Mouse (Mus musculus): ENCODE measurements at regions not wholly inside any gene's neighbourhood (a gene's known extent, or its start where the extent isn't known, plus 50 kb on each side); places are given as distances from the start of the nearest gene placed in this dataset.

GRCm38 (mm10) chr6:67186537-67187274 lies 51.3 kb upstream of the Serbp1 start:
- no peak for DNase-seq (ENCODE audit: low read depth, low spot score)
- WGBS, result 82% methylated on average over 7 of the region's 7 CpGs

- 79% methylated on average over 2 of the region's 2 CpGs for whole genome bisulfite sequencing
- no peak for DNase-seq (ENCODE audit: low read depth, low spot score)
Observed at GRCm38 (mm10) chr6:67184662-67185061, 53.3 kb upstream of the Serbp1 start.

DNA sequence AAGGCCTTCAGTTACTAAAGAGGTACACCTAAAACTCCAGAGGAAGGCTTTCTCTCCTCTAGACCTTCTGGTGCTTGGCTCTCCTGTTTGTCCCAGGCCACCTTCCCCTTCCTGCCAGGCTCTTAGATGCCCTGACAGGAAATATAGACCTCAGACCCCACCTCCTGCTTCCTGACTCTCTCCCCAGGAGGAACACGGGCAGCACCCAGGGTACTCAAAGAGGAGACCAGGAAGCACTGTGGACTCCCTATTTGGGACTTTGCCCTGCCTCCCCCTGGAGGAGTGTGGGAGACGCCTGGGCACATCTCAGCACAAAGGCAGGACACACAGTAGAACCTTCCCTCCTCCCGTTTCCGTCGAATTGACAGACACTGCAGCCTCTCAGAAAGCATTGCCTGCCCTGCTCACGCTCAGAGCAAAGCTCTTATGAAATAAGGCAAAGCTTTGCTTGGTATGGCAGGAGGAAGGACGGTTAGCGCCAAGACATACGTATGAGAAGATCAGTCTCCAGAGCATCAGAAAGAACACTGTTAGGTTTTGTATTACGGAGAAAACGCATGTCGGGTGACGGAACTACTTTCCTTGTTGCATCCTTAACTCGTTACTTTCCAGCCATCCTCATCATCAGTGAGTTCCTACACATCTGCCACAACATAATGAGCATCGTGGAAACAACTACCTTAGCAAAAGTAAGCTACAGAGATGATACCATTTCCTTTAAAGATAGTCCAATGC lies 54.3 kb upstream of the Serbp1 start:
- no peak for DNase-seq (ENCODE audit: low read depth, low spot score)
- WGBS, result 68% methylated on average over 15 of the region's 15 CpGs

DNA sequence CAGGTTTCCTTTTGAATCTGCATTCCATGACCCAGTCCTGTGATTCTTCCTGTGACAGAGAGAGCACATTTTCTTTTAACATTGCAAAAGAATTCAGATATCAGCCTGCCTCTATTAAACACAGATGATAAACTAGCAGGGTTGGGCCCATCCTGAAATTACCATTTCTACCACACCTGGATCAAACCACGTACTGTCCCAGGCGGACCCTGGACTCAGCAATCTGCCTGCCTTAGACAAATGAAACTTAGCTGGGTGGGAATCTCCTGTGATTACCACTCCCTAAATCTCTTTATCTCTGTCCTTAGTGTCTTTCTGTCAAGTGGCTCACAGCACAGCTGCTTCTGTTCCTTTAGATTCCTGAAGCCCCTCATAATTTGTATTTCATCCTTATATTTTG lies 55.5 kb upstream of the Serbp1 start:
- DNase-seq (ENCODE audit: low read depth, low spot score), result no peak
- 59% methylated on average over 2 of the region's 2 CpGs for WGBS

- WGBS, result 87% methylated on average over 4 of the region's 4 CpGs
- DNase-seq (ENCODE audit: low read depth, low spot score), result no peak
Observed at GRCm38 (mm10) chr6:67181459-67181858, 56.5 kb upstream of the Serbp1 start.

- no peak for DNase-seq (ENCODE audit: low read depth, low spot score)
- 80% methylated on average over 7 of the region's 7 CpGs for WGBS
Observed at GRCm38 (mm10) chr6:67179416-67179815, 58.6 kb upstream of the Serbp1 start.

DNA sequence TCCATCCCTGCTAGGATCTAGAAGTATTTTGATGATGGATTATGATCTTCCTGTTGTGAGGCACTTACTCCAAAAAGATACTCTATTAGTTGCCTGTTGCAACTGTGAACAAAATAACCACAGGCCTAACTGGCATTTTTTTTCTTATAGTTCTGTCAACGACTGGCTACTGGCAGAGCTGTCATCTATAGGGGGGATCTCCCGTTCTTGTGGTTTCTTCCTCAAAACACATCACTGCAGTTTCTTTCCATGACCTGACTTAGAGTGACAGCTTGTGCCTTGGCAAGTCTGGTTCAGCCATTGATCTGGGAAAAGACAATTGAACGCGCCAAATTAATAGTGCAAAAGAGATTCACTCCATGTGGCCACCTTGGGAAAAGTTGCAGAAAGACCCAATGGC lies 59.4 kb upstream of the Serbp1 start:
- no peak for DNase-seq (ENCODE audit: low read depth, low spot score)
- 85% methylated on average over 4 of the region's 4 CpGs for WGBS

DNA sequence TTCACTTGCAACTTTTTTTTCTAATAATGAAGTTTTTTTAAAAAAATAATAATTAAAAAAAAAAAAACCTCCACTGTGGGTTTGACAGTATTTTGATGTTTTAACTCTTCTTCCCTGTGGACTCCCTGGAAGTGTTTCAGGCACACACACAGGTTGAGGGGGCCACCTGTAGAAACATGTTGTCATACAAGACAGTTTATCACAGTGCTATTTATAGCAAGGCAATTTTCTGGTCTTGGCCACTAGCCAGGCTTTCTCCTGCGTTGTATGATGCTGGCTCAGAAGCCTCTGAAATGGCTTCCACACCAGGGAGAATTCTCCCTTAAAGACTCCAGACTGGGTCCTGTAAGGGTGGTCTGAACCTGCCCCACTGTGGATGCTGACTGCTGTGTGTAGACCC lies 59.9 kb upstream of the Serbp1 start:
- DNase-seq (ENCODE audit: low read depth, low spot score), result no peak
- 0% methylated on average over 1 of the region's 1 CpGs for WGBS

DNA sequence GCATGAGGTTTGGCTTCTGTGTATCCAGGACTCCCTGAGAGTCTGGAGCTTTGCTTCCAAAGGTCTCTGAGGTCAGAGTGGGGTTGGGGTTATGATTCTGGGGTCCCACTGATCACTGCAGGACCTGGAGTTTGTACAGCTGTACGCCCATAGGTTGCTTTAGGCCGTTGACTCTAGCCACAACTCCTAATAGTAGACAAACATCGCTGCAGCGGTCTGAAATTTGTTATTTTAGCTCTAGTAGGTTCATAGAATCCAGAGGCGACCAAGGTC lies 67.4 kb upstream of the Serbp1 start:
- DNase-seq (ENCODE audit: low read depth, low spot score), result no peak
- WGBS, result 70% methylated on average over 5 of the region's 5 CpGs

- 22% methylated on average over 13 of the region's 13 CpGs for WGBS
- DNase-seq (ENCODE audit: low read depth, low spot score), result no peak
Observed at GRCm38 (mm10) chr6:67169873-67170673, 67.9 kb upstream of the Serbp1 start.

GRCm38 (mm10) chr6:67168803-67169202 lies 69.2 kb upstream of the Serbp1 start:
- WGBS, result 15% methylated on average over 2 of the region's 2 CpGs
- no peak for DNase-seq (ENCODE audit: low read depth, low spot score)

GRCm38 (mm10) chr6:67168031-67168777 lies 69.8 kb upstream of the Serbp1 start:
- 11% methylated on average over 11 of the region's 11 CpGs for WGBS
- no peak for DNase-seq (ENCODE audit: low read depth, low spot score)

- no peak for DNase-seq (ENCODE audit: low read depth, low spot score)
- 66% methylated on average over 6 of the region's 6 CpGs for WGBS
Observed at GRCm38 (mm10) chr6:67165091-67165490, 72.9 kb upstream of the Serbp1 start.

DNA sequence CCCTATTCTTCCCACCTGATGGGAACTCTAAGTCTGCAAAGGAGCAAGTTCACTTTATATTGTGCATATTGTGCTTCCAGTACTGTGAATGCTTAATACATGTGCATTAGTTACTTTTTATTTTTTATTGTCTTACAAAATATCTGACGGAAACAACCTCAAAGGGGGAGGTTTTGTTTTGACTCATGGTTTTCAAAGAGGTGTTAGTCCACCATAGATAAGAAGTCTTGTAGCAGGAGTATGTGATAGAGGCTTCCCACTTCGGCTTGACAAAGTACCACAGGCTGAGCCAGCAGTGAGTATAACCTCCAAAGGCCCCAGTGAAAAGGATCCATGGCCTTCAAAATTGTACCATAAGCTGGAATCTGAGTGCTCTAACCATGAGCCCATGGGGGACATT lies 74.0 kb upstream of the Serbp1 start:
- no peak for DNase-seq (ENCODE audit: low read depth, low spot score)
- 88% methylated on average over 2 of the region's 2 CpGs for WGBS

- DNase-seq (ENCODE audit: low read depth, low spot score), result no peak
- WGBS, result 21% methylated on average over 3 of the region's 3 CpGs
Observed at GRCm38 (mm10) chr6:67162814-67163213, 75.2 kb upstream of the Serbp1 start.

DNA sequence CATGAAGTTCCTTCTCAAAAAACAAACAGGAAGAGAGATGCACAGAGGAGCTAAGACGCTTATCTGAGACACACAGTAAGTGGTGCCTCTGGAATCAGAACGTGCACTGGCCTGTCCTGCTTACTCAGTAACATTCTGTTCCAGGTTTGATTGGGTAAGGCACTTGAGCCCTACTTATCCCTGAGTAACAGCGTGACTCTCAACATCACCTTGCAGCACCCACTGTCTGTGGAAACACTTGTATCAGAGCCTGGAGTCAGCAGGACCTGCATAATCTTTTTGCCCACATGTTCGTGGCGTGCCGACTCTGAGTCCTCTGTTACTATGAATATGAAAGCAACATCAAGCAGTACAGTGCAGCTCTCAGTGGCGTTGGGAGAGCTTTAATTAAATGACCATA lies 76.4 kb upstream of the Serbp1 start:
- no peak for DNase-seq (ENCODE audit: low read depth, low spot score)
- 83% methylated on average over 7 of the region's 7 CpGs for WGBS

DNA sequence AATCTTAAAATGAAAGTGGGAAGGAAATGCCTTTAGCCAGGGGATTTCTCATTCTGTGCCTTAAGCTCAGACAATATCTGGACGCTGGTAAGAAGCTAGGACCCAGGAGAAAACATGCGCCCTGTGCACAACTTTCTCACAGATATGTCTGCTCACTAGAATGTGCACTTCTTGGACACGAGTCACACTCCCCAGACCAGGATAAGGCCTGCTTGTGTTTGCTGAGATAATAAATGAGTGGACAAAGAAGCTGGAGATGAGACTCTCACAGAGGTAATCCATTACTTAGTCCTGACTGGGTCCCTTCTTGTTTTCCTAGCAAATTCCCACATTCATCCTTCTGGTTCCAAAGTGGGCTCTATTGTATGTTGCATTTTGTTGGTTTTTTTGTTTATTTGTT lies 77.4 kb upstream of the Serbp1 start:
- WGBS, result 77% methylated on average over 3 of the region's 3 CpGs

GRCm38 (mm10) chr6:67159726-67160523 lies 78.1 kb upstream of the Serbp1 start:
- no peak for DNase-seq (ENCODE audit: low read depth, low spot score)
- 73% methylated on average over 5 of the region's 5 CpGs for WGBS

More for the DNA sequence above, 77.4 kb upstream of the Serbp1 start:
- no peak for DNase-seq (ENCODE audit: low read depth, low spot score)

- 14% methylated on average over 2 of the region's 2 CpGs for WGBS
Observed at GRCm38 (mm10) chr6:67159224-67159623, 78.8 kb upstream of the Serbp1 start.

More at GRCm38 (mm10) chr6:67159224-67159623, 78.8 kb upstream of the Serbp1 start:
- no peak for DNase-seq (ENCODE audit: low read depth, low spot score)

Data from large intestine, adult 2 months (tissue).